Mouse (Mus musculus) adrenal gland, adult 10 weeks (tissue): Measurements from ENCODE around the gene Churc1. TPM values are rescaled to one million over a fixed set of nuclear protein-coding genes. Genes with fewer than 3 reads are reported as not detected.

ENCODE experiments used
- polyA plus RNA-seq: library from polyadenylated mRNA; stranded (reverse); fragments of 350-450 nt; fragmentation: Illumina TruSeq; extraction: RNeasy Lipid Tissue Mini Kit (QIAGEN cat#74804); gene quantifications from one replicate; pipeline ENCODE4 v1.2.3, GENCODE M21; 2014; ENCODE audit warnings: low read depth, low replicate concordance

Churc1 gene
- 129 TPM for polyA plus RNA-seq

DNA sequence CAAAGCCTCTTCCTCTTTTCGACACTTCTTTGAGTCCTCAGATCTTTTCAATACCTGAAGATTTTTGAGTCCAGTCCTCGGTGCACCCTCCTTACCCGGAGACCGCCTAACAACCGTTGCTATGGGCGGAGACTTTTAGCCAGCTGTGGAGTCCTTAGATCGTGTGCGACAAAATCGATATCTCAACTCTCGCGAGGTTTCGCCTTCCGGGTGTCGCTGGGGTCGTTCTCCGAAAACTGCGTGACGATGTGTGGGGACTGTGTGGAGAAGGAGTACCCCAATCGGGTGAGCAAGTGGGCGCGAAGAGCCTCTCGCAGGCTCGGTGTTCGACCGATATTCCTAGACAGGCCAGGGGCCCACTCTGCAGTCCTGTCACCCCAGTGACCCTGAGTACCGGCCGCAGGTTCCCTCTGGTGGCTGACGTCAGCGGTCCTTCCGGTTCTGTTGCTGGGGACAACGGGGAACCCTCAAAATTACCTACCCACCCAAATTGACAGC, at the start of gene Churc1, which contains the start of gene Fntb:
Churc1 (plus strand) TSS at position 185 of the 498 bp plus-strand sequence.
Fntb (plus strand) TSS at position 236 of the 498 bp plus-strand sequence.

DNA sequence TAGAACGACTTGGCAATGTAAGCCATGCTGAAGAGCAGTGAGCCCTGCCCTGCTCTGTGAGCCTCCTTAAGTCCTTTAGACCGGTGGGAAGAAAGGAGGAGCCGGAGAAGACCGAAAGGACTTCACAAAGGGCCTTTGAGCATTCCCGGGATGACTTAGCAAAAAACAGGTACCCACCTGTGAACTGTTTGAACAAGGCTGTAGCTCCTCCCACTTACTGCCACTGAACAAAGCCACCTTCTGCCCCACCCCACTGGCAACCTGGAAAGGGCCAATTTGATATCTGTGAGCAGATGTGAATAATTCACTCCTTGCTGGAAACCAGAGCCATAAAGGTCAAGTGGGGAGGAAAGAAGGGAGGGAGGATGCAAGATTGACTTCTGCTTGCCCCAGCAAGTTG, 30.0 kb downstream of the Churc1 start, which contains the start of gene Gpx2:
Gpx2 (minus strand) TSS at position 205 of the 400 bp plus-strand sequence.

DNA sequence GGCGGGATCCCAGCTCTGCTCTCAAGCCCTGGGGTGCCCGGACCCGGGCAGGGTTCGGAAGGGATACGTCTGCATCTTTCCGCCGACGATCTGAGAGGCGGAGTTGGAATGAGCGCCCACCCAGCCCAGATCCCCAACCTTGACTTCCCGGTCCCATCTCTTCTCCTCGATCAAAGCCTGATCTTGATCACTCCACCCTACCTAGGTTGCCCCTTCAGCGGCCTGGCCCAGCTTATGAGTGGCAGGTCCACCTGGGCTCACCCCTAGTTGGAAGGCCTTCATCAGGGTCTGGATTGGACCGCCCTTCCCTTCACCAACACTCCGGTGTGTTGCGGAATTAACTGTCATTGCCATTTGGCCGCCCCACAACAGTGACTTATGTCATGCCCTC, 57.3 kb downstream of the Churc1 start, which contains the start of gene Rab15:
Rab15 (minus strand) TSS at position 258 of the 391 bp plus-strand sequence.

Other genes with a start within 250 kb of the Churc1 start
- 1.5 TPM for gene Plekhg3, start 234.6 kb upstream of the Churc1 start, polyA plus RNA-seq
- 0.99 TPM for gene Sptb, start 55.0 kb upstream of the Churc1 start, polyA plus RNA-seq
- 2.1 TPM for gene Fntb, start 51 bp downstream of the Churc1 start, polyA plus RNA-seq
- gene Gpx2, start 30.0 kb downstream of the Churc1 start, polyA plus RNA-seq = not detected
- 2.5 TPM for gene Rab15, start 57.4 kb downstream of the Churc1 start, polyA plus RNA-seq
- 74.6 TPM for gene Max, start 196.7 kb downstream of the Churc1 start, polyA plus RNA-seq